Mouse (Mus musculus): Measurements from ENCODE around the gene Crlf1.
A peak's percentile ranks its signal among the peaks of the same experiment; 100 is the strongest.

Crlf1 gene

GRCm38 (mm10) chr8:70492664-70493640 lies at the start of gene Crlf1:
Crlf1 (plus strand) TSS chr8:70493158.
- no peak for DNase-seq

GRCm38 (mm10) chr8:70443326-70443725 lies 49.6 kb upstream of the Crlf1 start:
- DNase-seq: no peak

GRCm38 (mm10) chr8:70445988-70446387 lies 47.0 kb upstream of the Crlf1 start:
- no peak for DNase-seq

GRCm38 (mm10) chr8:70447639-70448420 lies 45.1 kb upstream of the Crlf1 start:
- DNase-seq: no peak

GRCm38 (mm10) chr8:70452196-70452966 lies 40.6 kb upstream of the Crlf1 start:
- no peak for DNase-seq

GRCm38 (mm10) chr8:70453852-70454251 lies 39.1 kb upstream of the Crlf1 start:
- DNase-seq: no peak

GRCm38 (mm10) chr8:70456996-70457395 lies 36.0 kb upstream of the Crlf1 start:
- DNase-seq: no peak

GRCm38 (mm10) chr8:70457882-70458281 lies 35.1 kb upstream of the Crlf1 start:
- no peak for DNase-seq

- no peak for DNase-seq
These were observed 34.5 kb upstream of the Crlf1 start for GRCm38 (mm10) chr8:70458462-70458861.

- no peak for DNase-seq
These were observed 33.3 kb upstream of the Crlf1 start for GRCm38 (mm10) chr8:70459636-70460035.

GRCm38 (mm10) chr8:70460199-70460598 lies 32.8 kb upstream of the Crlf1 start:
- no peak for DNase-seq

- no peak for DNase-seq
These were observed 32.4 kb upstream of the Crlf1 start for GRCm38 (mm10) chr8:70460606-70461005.

GRCm38 (mm10) chr8:70461765-70462515 lies 31.0 kb upstream of the Crlf1 start:
- DNase-seq: no peak

GRCm38 (mm10) chr8:70462516-70462813 lies 30.5 kb upstream of the Crlf1 start:
- no peak for DNase-seq

GRCm38 (mm10) chr8:70463306-70463705 lies 29.7 kb upstream of the Crlf1 start:
- DNase-seq: no peak

- no peak for DNase-seq
These were observed 28.8 kb upstream of the Crlf1 start for GRCm38 (mm10) chr8:70464162-70464561.

- no peak for DNase-seq
These were observed 27.3 kb upstream of the Crlf1 start for GRCm38 (mm10) chr8:70465701-70466100.

GRCm38 (mm10) chr8:70466305-70466704 lies 26.7 kb upstream of the Crlf1 start:
- no peak for DNase-seq

- DNase-seq: peak; percentile 21
These were observed 26.2 kb upstream of the Crlf1 start for GRCm38 (mm10) chr8:70466771-70467170.

GRCm38 (mm10) chr8:70467229-70467725 lies 25.7 kb upstream of the Crlf1 start:
- peak; percentile 16 for DNase-seq

- DNase-seq: no peak
These were observed 25.1 kb upstream of the Crlf1 start for GRCm38 (mm10) chr8:70467907-70468306.

- no peak for DNase-seq
These were observed 24.2 kb upstream of the Crlf1 start for GRCm38 (mm10) chr8:70468733-70469132.

All from kidney, adult 11 months (tissue).